Comparison of ENCODE assay signal across 21 mouse cellular contexts in genomic region chr6:94957172-94957668, GRCm38 (mm10).
"Had no signal": no experiment of that assay in that cellular context is flagged by ENCODE, and none has a peak within 500 bp of the region (broad histone marks: within the 10 kb centered on the region; RNA-seq: fewer than 3 reads in every experiment).

No protein-coding gene starts in this region.

- H3K27me3 ChIP-seq: limb, embryonic 12.5 days; limb, embryonic 15.5 days; midbrain, embryonic 13.5 days; neural tube, embryonic 13.5 days had no signal

- H3K27ac ChIP-seq: limb, embryonic 12.5 days; limb, embryonic 15.5 days; liver, embryonic 14.5 days; midbrain, embryonic 10.5 days; midbrain, embryonic 13.5 days; stomach, postnatal 0 days had no signal

- DNase-seq: kidney, adult 18-20 months; kidney, adult 9 months; kidney, postnatal 14 days; kidney, postnatal 4 days; liver, postnatal 0 days; lung, embryonic 14.5 days; lung, postnatal 36 days; retina, postnatal 1 day; right cerebral cortex, postnatal 25 days; thymus, postnatal 25 days had no signal

- H3K9ac ChIP-seq: limb, embryonic 12.5 days; limb, embryonic 15.5 days; liver, embryonic 14.5 days; liver, postnatal 0 days; lung, embryonic 14.5 days; midbrain, embryonic 13.5 days; neural tube, embryonic 13.5 days had no signal

- H3K4me3 ChIP-seq: limb, embryonic 12.5 days; limb, embryonic 15.5 days; midbrain, embryonic 10.5 days; midbrain, embryonic 13.5 days; myocyte; neural tube, embryonic 13.5 days had no signal

- H3K4me1 ChIP-seq: limb, embryonic 15.5 days; midbrain, embryonic 13.5 days had no signal

- ATAC-seq: intestine, embryonic 16.5 days; liver, postnatal 0 days; lung, postnatal 0 days; midbrain, embryonic 16.5 days had no signal

- H3K9me3 ChIP-seq: limb, embryonic 12.5 days; limb, embryonic 15.5 days had no signal

- H3K36me3 ChIP-seq: limb, embryonic 12.5 days; limb, embryonic 15.5 days; midbrain, embryonic 10.5 days; midbrain, embryonic 13.5 days; neural tube, embryonic 13.5 days had no signal
